Mouse (Mus musculus): ENCODE measurements around the gene Psmd9. TPM values are rescaled to one million over a fixed set of nuclear protein-coding genes. Genes with fewer than 3 reads are reported as not detected.
A peak's percentile ranks its signal among the peaks of the same experiment; 100 is the strongest.

Psmd9 gene
- polyA plus RNA-seq, 1 experiment from 2014 or later, result 103 TPM

DNA sequence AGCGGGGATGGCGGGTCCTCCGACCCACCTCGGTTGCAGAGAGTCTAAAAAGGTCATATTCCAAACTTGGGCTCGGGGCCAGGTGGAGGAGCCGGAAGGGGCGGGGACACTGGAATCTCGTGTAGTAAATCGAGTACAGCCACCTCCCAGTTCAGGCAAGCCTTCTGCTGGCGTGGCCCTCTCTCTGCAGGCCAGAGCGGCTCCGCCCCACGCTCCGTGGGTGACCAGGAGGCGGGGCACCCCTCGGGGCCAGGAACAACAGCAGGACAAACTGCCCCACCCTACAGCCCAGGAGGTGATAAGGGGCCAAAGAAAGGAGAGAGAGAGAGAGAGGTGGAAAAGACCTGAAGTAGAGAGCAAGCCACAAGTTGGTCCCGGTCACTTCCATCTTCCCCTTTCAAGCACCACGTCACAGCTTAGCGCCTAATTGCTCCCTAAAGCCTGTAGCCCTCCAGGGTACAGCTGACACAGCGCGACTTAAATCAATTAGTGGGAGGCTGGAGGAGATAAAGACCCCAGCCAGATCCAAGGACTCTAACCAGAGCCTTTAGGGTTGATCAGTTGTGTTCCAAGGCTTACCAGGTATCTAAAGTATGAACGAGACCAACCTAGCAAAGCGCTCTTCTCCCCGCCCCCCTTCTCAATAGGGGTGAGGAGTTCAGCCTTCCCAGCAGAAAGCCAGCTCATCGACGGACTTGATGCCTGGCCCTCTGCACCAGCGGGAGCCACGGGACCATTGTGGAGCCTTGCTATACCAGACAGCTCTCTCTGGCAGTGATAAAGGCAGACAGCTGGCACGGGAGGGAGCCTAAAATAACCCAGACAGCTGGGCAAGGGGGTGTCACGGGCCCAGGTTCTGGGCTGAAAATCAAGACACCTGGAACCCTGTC, 33.5 kb upstream of the Psmd9 start:
- H3K4me1 ChIP-seq (replicated peaks; ENCODE audit: control insufficient read depth, insufficient read depth, low read length), result peaks cover 73% of the 10 kb centered on the region
- DNase-seq (ENCODE audit: low spot score) (peak; percentile 75), ATAC-seq (replicated peaks; ENCODE audit: low FRiP score) (peak; percentile 19)
- WGBS, result 6% methylated on average over 30 of the region's 30 CpGs
- peak overlapping the region; percentile 100 for H3K27ac ChIP-seq (ENCODE audit: low read depth, low read length)
- H3K9me3 ChIP-seq (ENCODE audit: control insufficient read depth, low read length), result no peaks in the 10 kb centered on the region
- peak overlapping the region; percentile 100 for H3K4me2 ChIP-seq
- H3K9ac ChIP-seq (ENCODE audit: low read depth, low read length), result peak overlapping the region; percentile 100
- no peaks in the 10 kb centered on the region for H3K36me3 ChIP-seq (ENCODE audit: control insufficient read depth, insufficient read depth, low read length)
- no peaks in the 10 kb centered on the region for H3K27me3 ChIP-seq (replicated peaks; ENCODE audit: control insufficient read depth, insufficient read depth, low read length)
- peak overlapping the region; percentile 97 for H3K4me3 ChIP-seq (ENCODE audit: low read depth, low read length)

DNA sequence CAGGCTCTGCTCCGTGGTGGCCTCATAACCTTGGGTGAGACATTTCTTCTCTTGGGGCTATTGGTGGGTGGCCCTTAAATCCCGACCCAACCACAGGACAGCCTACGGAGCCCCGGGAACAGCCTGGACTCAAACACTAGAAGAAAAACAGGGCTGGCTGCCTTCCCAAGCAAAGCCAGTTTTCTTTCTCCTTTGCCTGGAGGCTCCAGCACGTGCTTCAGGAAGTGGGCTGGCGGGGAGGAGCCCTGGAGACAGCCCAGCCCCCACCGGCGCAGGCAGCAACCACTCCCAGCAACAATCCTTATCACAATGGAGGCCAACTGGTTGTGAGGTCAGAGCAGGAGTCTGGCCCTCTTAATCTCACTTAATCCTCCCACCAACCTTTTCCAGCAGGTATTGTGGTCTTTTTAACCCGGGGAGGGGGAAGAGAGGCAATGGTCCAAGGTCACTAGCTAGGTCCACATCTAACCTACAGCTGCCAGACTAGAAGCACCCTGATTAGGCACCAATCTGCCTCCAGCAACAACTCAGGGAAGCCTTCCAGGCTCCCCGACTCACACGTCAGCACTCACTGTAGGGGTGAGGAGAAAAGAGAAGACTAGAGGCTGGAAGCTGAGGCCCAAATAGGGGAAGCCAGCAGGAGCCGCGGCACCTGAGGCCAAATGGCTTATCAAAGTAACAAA, 32.7 kb upstream of the Psmd9 start:
- Histone ChIP-seq H3K36me3 (ENCODE audit: control insufficient read depth, insufficient read depth, low read length) (no peaks in the 10 kb centered on the region), H3K4me2 (peak overlapping the region; percentile 100), H3K27ac (ENCODE audit: low read depth, low read length) (peak overlapping the region; percentile 100), H3K9ac (ENCODE audit: low read depth, low read length) (peak overlapping the region; percentile 100), H3K27me3 (replicated peaks; ENCODE audit: control insufficient read depth, insufficient read depth, low read length) (no peaks in the 10 kb centered on the region), H3K9me3 (ENCODE audit: control insufficient read depth, low read length) (no peaks in the 10 kb centered on the region), H3K4me3 (ENCODE audit: low read depth, low read length) (peak overlapping the region; percentile 97), H3K4me1 (replicated peaks; ENCODE audit: control insufficient read depth, insufficient read depth, low read length) (peaks cover 73% of the 10 kb centered on the region)
- peak; percentile 69 for ATAC-seq (replicated peaks; ENCODE audit: low FRiP score)
- WGBS, result 2% methylated on average over 13 of the region's 13 CpGs
- peak; percentile 86 for DNase-seq (ENCODE audit: low spot score)

DNA sequence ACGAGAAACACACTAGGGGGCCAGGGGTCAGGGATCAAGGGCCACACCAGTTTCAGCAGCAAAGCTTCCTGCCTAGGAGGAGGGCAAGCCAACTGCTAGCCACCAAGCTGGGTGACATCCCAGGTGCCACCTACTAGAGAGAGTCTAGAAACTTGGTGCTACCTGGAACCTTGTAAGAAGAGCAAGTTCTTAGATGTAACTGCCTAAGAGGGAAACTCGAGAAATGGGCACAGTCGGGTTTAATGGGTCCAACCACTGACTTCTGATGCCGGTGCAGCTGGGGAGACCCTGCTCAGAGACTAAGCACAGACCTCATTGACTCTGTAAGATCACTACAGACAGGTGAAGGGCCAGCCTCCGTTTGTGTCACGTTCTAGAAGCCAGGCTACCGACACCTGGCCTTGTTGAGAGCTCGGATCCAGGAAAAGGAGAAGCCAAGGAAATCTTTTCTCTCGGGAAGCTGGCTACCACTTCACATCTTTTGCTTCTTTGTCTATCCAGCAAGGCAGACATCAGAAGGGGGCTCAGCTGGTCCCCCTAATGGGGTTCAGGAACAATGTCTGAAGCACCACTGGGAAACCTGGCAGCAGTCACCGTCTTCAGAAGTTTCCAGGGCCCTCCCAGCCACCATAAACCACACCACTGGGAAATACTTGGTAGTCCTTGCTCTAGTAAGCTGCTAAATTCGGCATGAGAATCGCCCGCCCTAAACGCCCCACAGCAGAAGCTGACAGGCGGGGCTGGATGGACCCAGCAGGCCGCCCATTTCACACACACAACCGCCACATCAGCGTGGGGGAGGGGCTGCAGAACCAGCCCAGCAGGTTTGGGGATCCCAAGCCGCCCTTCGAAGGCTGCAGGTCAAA, 31.9 kb upstream of the Psmd9 start:
- Histone ChIP-seq H3K27me3 (replicated peaks; ENCODE audit: control insufficient read depth, insufficient read depth, low read length) (no peaks in the 10 kb centered on the region), H3K9me3 (ENCODE audit: control insufficient read depth, low read length) (no peaks in the 10 kb centered on the region), H3K36me3 (ENCODE audit: control insufficient read depth, insufficient read depth, low read length) (no peaks in the 10 kb centered on the region), H3K27ac (ENCODE audit: low read depth, low read length) (peak overlapping the region; percentile 100), H3K4me1 (replicated peaks; ENCODE audit: control insufficient read depth, insufficient read depth, low read length) (peaks cover 66% of the 10 kb centered on the region), H3K9ac (ENCODE audit: low read depth, low read length) (peak overlapping the region; percentile 100), H3K4me3 (ENCODE audit: low read depth, low read length) (peak overlapping the region; percentile 97), H3K4me2 (peak overlapping the region; percentile 100)
- DNase-seq (ENCODE audit: low spot score), result no peak
- WGBS, result 2% methylated on average over 20 of the region's 20 CpGs
- peak; percentile 33 for ATAC-seq (replicated peaks; ENCODE audit: low FRiP score)

DNA sequence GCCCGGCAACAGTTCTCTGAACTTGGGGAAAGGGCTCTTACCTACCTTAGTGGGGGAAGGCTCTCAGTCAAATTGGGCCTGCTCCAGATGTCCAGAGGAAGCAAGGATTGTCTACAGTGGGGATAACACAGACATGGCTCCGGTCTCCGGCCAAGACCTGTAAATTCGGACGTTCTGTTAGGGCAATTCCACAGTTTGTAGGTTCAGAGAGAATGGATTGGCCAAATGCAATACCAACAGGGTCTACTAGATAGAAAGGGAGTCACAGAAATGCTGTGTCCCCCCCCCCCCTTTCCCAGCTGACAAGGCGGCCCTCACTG, 31.3 kb upstream of the Psmd9 start:
- Histone ChIP-seq H3K4me1 (replicated peaks; ENCODE audit: control insufficient read depth, insufficient read depth, low read length) (peaks cover 60% of the 10 kb centered on the region), H3K27ac (ENCODE audit: low read depth, low read length) (peak overlapping the region; percentile 100), H3K4me2 (peak overlapping the region; percentile 100), H3K9ac (ENCODE audit: low read depth, low read length) (peak overlapping the region; percentile 100), H3K27me3 (replicated peaks; ENCODE audit: control insufficient read depth, insufficient read depth, low read length) (no peaks in the 10 kb centered on the region), H3K4me3 (ENCODE audit: low read depth, low read length) (peak overlapping the region; percentile 97), H3K36me3 (ENCODE audit: control insufficient read depth, insufficient read depth, low read length) (no peaks in the 10 kb centered on the region), H3K9me3 (ENCODE audit: control insufficient read depth, low read length) (no peaks in the 10 kb centered on the region)
- 2% methylated on average over 6 of the region's 6 CpGs for WGBS
- ATAC-seq (replicated peaks; ENCODE audit: low FRiP score), result no peak
- DNase-seq (ENCODE audit: low spot score), result peak; percentile 85

DNA sequence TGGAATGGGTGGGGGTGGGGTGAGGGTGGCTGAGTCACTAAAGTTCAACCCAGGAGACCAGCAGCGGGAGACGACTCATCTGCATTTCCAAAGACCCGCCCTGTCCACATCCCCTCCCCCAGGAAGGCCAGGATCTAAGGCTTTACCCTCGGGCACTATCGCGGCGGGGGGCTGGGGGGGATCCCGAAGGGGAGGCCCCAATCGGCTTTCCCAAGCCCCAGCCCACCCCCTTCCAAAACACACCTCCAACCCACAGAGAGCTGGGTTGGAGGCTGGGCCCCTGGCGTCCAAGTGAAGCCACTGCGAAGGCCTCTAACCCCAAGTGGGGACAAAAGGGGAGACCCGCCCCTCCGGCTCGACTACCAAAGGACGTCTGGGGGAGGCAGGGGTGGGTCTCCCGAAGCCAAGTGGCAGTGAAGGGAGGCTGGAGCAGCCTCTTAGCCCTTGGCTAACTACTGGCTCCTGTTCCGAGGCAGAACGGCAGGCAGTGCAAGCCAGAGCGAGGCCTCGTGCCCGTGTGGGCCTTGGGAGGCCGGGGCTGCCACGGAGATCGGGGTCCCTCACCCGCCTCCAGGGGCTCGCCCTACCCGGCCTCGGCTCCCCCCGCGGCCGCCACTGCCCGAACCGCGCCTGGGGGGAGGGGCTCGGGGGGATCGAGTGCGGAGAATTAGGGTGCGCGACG, 30.8 kb upstream of the Psmd9 start:
- H3K36me3 ChIP-seq (ENCODE audit: control insufficient read depth, insufficient read depth, low read length), result no peaks in the 10 kb centered on the region
- H3K9me3 ChIP-seq (ENCODE audit: control insufficient read depth, low read length), result no peaks in the 10 kb centered on the region
- peak overlapping the region; percentile 100 for H3K4me2 ChIP-seq
- DNase-seq (ENCODE audit: low spot score), result peak; percentile 88
- peak overlapping the region; percentile 97 for H3K4me3 ChIP-seq (ENCODE audit: low read depth, low read length)
- H3K27me3 ChIP-seq (replicated peaks; ENCODE audit: control insufficient read depth, insufficient read depth, low read length), result no peaks in the 10 kb centered on the region
- peak overlapping the region; percentile 100 for H3K27ac ChIP-seq (ENCODE audit: low read depth, low read length)
- under 1% methylated on average over 38 of the region's 40 CpGs for WGBS
- peaks cover 55% of the 10 kb centered on the region for H3K4me1 ChIP-seq (replicated peaks; ENCODE audit: control insufficient read depth, insufficient read depth, low read length)
- peak overlapping the region; percentile 100 for H3K9ac ChIP-seq (ENCODE audit: low read depth, low read length)
- ATAC-seq (replicated peaks; ENCODE audit: low FRiP score), result peak; percentile 60

DNA sequence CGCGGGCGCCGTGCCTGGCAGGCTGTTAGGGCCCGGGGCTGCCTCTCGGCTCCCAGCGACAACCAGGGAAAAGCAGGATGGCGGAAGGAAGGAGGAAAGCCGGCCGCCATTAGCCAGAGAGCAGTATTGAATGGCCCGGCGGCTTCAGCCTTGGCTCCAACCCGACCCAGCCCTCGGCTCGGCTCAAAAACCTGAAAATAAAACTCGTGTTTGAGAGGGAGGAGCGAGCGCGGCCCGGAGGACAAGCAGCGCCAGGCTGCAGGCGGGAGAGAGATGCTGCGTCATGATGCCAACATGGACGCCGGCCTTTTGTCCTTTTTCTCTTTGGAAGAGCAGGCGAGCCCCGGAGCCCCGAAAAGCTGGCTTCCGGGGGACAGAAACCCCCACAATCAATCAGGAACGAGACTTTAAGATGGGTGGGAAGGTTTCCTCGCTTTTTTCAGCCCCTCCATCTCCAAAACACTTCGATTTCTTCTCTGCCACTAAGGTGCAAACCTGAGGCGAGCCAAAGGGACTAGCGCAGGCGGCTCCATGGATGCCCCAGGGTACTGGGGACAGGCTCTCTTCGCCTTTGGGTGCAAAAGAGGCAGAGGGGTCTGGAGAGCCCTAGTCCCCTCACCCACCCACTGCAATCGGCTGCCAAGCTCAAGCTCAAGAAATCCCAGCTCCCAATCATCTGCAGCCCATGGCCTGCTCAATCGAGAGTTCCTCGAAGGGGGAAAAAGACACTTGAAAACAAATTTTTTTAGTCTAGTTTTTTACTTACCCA, 30.1 kb upstream of the Psmd9 start:
- peak overlapping the region; percentile 97 for H3K4me3 ChIP-seq (ENCODE audit: low read depth, low read length)
- peak overlapping the region; percentile 100 for H3K27ac ChIP-seq (ENCODE audit: low read depth, low read length)
- H3K9me3 ChIP-seq (ENCODE audit: control insufficient read depth, low read length), result no peaks in the 10 kb centered on the region
- H3K4me1 ChIP-seq (replicated peaks; ENCODE audit: control insufficient read depth, insufficient read depth, low read length), result peaks cover 53% of the 10 kb centered on the region
- WGBS, result 2% methylated on average over 39 of the region's 39 CpGs
- peak overlapping the region; percentile 100 for H3K9ac ChIP-seq (ENCODE audit: low read depth, low read length)
- DNase-seq (ENCODE audit: low spot score) (peak; percentile 76), ATAC-seq (replicated peaks; ENCODE audit: low FRiP score) (no peak)
- H3K36me3 ChIP-seq (ENCODE audit: control insufficient read depth, insufficient read depth, low read length), result no peaks in the 10 kb centered on the region
- peak overlapping the region; percentile 100 for H3K4me2 ChIP-seq
- H3K27me3 ChIP-seq (replicated peaks; ENCODE audit: control insufficient read depth, insufficient read depth, low read length), result no peaks in the 10 kb centered on the region

DNA sequence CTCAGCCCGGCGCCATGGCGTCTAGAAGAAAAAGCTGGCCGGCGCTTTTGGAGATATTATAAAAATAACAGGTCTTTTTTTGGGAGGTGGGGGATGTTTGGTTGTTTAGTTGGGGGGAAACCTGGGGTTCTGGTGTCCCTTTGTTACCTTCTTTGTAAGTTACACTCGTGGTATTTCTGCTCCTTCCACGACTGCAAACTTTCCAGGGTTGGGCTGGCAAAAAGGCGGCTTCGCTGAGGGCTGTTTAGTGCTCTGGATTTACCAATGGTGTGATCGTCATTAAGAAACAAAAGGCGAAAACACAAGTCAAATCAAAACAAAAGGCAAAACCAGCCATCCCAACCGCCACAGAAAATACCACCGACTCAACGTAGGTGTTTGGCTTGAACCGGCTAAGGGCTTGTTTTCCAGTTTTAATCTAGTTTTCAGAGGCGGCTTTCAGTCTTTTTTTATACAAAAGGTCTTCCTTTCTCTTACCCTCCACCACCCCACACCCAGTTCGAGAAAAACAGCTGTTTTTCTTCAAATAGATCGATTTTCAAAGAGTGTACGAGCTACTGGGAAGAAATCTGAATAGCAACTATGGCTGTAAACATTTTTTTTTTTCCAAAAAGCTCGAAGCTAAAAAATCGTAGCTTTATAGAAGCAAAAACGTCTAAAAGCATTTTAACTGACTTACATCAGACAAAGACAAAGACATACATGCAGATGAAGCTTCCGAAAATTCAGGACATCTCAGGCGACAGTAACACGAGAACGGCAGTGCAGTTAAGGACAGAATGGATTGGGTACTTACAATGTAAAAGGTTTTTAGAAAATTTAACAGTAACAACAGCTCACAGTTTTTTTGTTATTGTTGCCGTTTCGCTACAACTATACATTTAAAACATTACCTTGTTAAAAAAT, 29.2 kb upstream of the Psmd9 start:
- no peak for DNase-seq (ENCODE audit: low spot score)

More for the DNA sequence above, 29.2 kb upstream of the Psmd9 start:
- peak overlapping the region; percentile 100 for H3K9ac ChIP-seq (ENCODE audit: low read depth, low read length)
- 3% methylated on average over 28 of the region's 28 CpGs for WGBS
- H3K27ac ChIP-seq (ENCODE audit: low read depth, low read length), result peak overlapping the region; percentile 100
- peak overlapping the region; percentile 100 for H3K4me2 ChIP-seq
- peaks cover 53% of the 10 kb centered on the region for H3K4me1 ChIP-seq (replicated peaks; ENCODE audit: control insufficient read depth, insufficient read depth, low read length)
- no peaks in the 10 kb centered on the region for H3K9me3 ChIP-seq (ENCODE audit: control insufficient read depth, low read length)
- H3K36me3 ChIP-seq (ENCODE audit: control insufficient read depth, insufficient read depth, low read length), result no peaks in the 10 kb centered on the region
- H3K4me3 ChIP-seq (ENCODE audit: low read depth, low read length), result peak overlapping the region; percentile 97
- ATAC-seq (replicated peaks; ENCODE audit: low FRiP score), result no peak
- no peaks in the 10 kb centered on the region for H3K27me3 ChIP-seq (replicated peaks; ENCODE audit: control insufficient read depth, insufficient read depth, low read length)
